Mouse (Mus musculus) limb, embryonic 12.5 days (tissue): ENCODE measurements at regions not wholly inside any gene's neighbourhood (a gene's known extent, or its start where the extent isn't known, plus 50 kb on each side); places are given as distances from the start of the nearest gene placed in this dataset.

Experiments
- ATAC-seq: fragments of 200-750 bp; cut with Nextera tagmentation; 2 replicates; pipeline ENCODE4 v1.8.0; 2017; ENCODE audit warnings: low read depth, moderate TSS enrichment; ENCODE audit not compliant: insufficient number of reproducible peaks, insufficient read depth, low FRiP score, low TSS enrichment
- H3K27ac ChIP-seq: fragments of 300-500 bp; sonication (generic); 2 replicates; pipeline ENCODE4 v1.5.1; 2016; ENCODE audit warnings: mild to moderate bottlenecking, moderate library complexity
- H3K27me3 ChIP-seq: fragments of 300-500 bp; sonication (generic); 2 replicates; pipeline ENCODE4 v1.6.1; 2016; ENCODE audit warnings: mild to moderate bottlenecking, moderate library complexity
- H3K36me3 ChIP-seq: fragments of 300-500 bp; sonication (generic); 2 replicates; pipeline ENCODE4 v1.6.1; 2016; ENCODE audit warnings: mild to moderate bottlenecking, moderate library complexity
- H3K4me1 ChIP-seq: fragments of 300-500 bp; sonication (generic); replicated peaks from 2 replicates; pipeline ENCODE4 v1.6.1; 2016
- H3K4me2 ChIP-seq: fragments of 300-500 bp; sonication (generic); 2 replicates; pipeline ENCODE4 v1.6.1; 2016; ENCODE audit warnings: mild to moderate bottlenecking, moderate library complexity
- H3K4me3 ChIP-seq: fragments of 300-500 bp; sonication (generic); replicated peaks from 2 replicates; pipeline ENCODE4 v1.5.1; 2016; ENCODE audit warnings: mild to moderate bottlenecking
- H3K9ac ChIP-seq: fragments of 300-500 bp; sonication (generic); replicated peaks from 2 replicates; pipeline ENCODE4 v1.6.1; 2016; ENCODE audit warnings: mild to moderate bottlenecking, moderate library complexity
- H3K9me3 ChIP-seq: fragments of 300-500 bp; sonication (generic); 2 replicates; pipeline ENCODE4 v1.6.1; 2016; ENCODE audit warnings: mild to moderate bottlenecking, moderate library complexity
- WGBS: fragments of 180-500 bp; shearing (Covaris S2); methylation state at CpG from one replicate; pipeline ENCODE4 v1.1.7; 2016; 5-methylcytosine and 5-hydroxymethylcytosine counted together

DNA sequence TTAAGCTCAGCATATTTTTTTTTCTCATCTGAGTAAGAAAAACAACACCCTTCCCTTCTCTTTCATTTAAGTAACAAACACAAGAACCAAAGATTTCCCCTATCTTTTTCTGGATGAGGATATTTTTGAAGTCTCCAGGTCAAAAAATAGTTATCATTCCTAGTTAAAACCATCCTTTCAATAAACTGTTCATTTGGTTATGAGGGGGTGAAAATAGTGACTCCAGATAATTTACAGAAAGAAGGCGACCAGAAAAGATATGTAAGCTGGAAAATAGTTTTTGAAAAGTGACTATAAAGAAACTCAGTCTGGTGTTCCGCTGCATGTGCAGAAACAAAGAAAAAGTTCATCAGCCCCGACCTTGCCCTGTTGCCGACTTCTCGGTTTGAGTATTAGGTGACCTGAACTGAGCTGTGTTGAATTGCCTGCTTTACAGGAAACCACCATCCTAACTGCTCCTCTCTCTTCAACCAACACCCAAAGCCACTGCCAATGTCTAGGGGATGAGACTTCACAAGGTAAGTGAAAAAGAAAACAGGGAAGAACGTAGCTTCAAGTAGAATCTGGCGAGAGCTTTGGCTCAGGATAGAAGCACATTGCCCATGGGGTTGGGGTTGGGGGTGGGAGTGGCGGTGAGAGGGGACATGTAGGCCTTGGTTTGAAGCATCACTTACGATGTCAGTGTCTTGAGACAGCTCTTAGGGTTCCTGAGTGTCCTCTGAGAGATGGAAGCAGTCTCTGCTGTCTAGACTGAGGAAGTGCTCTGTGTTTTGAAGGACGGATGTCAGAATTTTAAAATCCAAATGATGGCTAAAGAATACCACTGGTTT, 104.6 kb downstream of the Ube2e3 start:
- Histone ChIP-seq H3K4me3 (no peak overlapping the region), H3K4me1 (no peaks in the 10 kb centered on the region), H3K9ac (no peak overlapping the region), H3K36me3 (no peaks in the 10 kb centered on the region), H3K4me2 (no peak overlapping the region), H3K9me3 (no peaks in the 10 kb centered on the region), H3K27ac (no peak overlapping the region), H3K27me3 (no peaks in the 10 kb centered on the region)
- no peak for ATAC-seq
- WGBS = 87% methylated on average over 10 of the region's 10 CpGs

DNA sequence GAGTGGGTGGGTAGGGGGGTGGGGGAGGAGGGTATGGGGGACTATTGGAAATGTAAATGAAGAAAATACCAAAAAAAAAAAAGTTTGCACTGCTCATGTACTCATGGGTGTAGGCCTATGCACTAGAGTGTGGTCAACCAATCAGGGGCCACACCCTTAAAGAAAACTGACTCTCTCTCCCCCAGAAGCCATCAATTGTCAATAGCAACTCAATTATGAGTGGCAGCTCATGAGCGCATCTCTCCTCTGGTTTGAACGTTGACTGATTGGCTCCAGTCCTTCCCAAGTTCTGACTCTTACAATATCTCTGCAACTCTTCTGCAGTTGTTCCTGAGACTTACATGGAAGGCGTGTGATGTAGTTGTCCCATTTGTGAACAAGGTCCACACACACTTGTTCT, 105.9 kb downstream of the Ube2e3 start:
- 0 out of 2 replicates have a peak, but pooled peaks cover 9% of the 10 kb centered on the region for H3K4me1 ChIP-seq
- no peak overlapping the region for H3K4me3 ChIP-seq
- no peak overlapping the region for H3K9ac ChIP-seq
- ATAC-seq = no peak
- 96% methylated on average over 3 of the region's 3 CpGs for WGBS
- no peaks in the 10 kb centered on the region for H3K27me3 ChIP-seq
- no peak overlapping the region for H3K27ac ChIP-seq
- H3K9me3 ChIP-seq = no peaks in the 10 kb centered on the region
- no peaks in the 10 kb centered on the region for H3K36me3 ChIP-seq
- no peak overlapping the region for H3K4me2 ChIP-seq

DNA sequence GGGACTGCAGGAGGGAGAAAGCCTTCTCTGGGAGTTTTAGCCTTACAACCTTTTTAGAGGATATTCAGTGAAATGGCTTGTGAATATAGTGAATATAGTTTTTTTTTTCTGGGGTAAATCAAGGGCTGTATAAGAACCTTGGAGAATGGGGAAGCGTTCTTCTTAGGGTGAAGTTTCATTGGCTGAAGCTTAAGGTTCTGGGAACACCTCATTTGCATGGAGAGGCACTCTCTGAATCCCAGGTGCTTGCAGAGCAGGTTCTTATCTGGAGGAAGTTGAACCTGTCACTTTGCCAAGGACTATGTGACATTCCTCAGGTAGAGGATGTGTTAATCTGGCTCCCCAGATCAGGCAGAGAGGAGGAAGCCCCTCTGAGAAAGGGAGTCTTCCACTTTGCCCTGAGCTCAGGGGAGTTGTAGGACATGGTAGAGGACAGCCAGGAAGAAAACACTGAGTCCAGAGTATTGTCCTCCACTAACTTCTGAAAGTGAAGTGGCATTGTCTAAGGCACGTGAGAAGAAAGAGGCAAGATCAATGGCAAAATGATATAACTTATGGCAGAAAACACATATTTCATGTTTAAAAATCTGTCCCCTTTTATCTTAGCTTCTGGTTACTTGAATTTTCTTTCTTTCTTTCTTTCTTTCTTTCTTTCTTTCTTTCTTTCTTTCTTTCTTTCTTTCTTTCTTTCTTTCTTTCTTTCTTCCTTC, 106.9 kb downstream of the Ube2e3 start:
- Histone ChIP-seq H3K27me3 (no peaks in the 10 kb centered on the region), H3K9ac (no peak overlapping the region), H3K36me3 (no peaks in the 10 kb centered on the region), H3K9me3 (no peaks in the 10 kb centered on the region), H3K4me2 (no peak overlapping the region), H3K4me1 (0 out of 2 replicates have a peak, but pooled peaks cover 9% of the 10 kb centered on the region), H3K27ac (no peak overlapping the region), H3K4me3 (no peak overlapping the region)
- ATAC-seq = no peak
- 73% methylated on average over 2 of the region's 2 CpGs for WGBS

DNA sequence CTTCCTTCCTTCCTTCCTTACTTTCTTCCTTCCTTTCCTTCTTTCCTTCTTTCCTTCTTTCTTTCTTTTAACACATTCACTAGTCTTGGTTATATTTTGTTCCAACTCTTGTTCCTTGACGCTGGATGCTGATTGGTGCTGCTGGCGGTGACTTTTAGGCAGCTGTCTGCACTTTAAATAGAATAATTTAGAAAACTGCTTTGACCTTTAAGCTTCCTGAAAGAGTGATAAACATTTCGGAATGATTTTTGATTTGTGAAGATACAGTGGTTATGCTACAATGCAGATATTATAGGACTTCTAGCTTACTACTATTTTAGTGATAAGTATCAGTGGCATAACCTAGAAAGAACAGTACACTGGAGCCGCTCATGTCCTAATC, 107.5 kb downstream of the Ube2e3 start:
- 89% methylated on average over 4 of the region's 4 CpGs for WGBS
- H3K9ac ChIP-seq = no peak overlapping the region
- no peak overlapping the region for H3K4me3 ChIP-seq
- H3K27ac ChIP-seq = no peak overlapping the region
- H3K4me2 ChIP-seq = no peak overlapping the region
- no peaks in the 10 kb centered on the region for H3K9me3 ChIP-seq
- no peaks in the 10 kb centered on the region for H3K27me3 ChIP-seq
- H3K36me3 ChIP-seq = no peaks in the 10 kb centered on the region
- 0 out of 2 replicates have a peak, but pooled peaks cover 9% of the 10 kb centered on the region for H3K4me1 ChIP-seq
- ATAC-seq = no peak

DNA sequence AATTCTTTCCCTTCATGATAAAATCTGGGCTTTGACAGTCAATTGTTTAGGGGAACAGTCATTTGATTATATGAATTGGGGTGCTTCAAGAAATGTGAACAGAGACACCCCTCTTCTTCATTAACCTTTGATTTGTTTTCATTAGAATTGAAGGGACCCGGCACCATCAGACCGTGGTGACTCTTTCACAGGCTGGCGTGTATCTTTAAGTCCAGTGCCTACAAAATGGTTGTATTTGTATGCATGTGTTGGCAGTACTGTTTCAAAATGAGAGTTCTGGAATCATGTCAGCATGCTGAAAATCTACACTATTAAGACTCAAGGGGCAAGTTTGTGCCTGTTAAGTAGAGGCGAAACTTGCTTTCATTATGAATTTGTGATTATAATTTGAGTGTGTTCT, 108.2 kb downstream of the Ube2e3 start:
- no peaks in the 10 kb centered on the region for H3K9me3 ChIP-seq
- 0 out of 2 replicates have a peak, but pooled peaks cover 9% of the 10 kb centered on the region for H3K4me1 ChIP-seq
- H3K4me3 ChIP-seq = no peak overlapping the region
- H3K9ac ChIP-seq = no peak overlapping the region
- H3K4me2 ChIP-seq = no peak overlapping the region
- WGBS = 94% methylated on average over 4 of the region's 4 CpGs
- H3K36me3 ChIP-seq = no peaks in the 10 kb centered on the region
- H3K27me3 ChIP-seq = no peaks in the 10 kb centered on the region
- no peak for ATAC-seq
- H3K27ac ChIP-seq = no peak overlapping the region

DNA sequence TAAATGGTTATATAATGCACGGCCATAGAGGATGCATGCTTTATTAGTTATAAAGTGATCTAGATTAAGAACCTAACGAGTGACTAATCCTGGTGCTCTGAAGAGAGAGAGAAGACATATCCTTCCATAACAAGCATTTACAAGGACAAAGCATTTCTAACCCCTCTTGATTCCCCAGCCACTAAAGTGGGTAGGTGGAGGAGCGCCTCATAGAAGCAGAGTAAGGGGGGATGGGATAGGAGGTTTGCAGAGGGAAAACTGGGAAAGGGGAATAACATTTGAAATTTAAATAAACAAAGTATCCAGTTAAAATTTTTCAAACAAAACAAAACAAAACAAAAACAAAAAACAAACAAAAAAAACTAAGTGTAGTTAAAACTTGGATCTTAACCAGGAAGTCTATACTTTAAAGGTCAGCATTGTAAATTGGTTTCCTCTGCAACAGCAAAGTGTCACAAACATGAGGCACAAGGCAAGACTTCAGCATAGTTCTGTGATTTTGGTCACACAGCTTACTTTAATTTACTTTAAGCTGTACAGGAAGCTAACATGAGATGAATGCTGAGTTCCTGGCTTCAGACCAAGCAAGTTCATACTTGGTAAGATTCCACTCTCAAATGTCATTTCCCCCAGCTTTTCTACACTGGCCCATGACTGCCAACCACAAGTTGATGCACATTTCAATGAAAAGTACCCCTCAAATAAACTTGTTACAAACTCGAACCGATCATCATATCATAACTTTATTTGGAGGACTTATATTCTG, 109.9 kb downstream of the Ube2e3 start:
- Histone ChIP-seq H3K4me2 (no peak overlapping the region), H3K9me3 (no peaks in the 10 kb centered on the region), H3K36me3 (no peaks in the 10 kb centered on the region), H3K9ac (no peak overlapping the region), H3K4me1 (0 out of 2 replicates have a peak, but pooled peaks cover 9% of the 10 kb centered on the region), H3K27me3 (no peaks in the 10 kb centered on the region), H3K4me3 (no peak overlapping the region), H3K27ac (no peak overlapping the region)
- no peak for ATAC-seq
- WGBS = 77% methylated on average over 5 of the region's 5 CpGs

DNA sequence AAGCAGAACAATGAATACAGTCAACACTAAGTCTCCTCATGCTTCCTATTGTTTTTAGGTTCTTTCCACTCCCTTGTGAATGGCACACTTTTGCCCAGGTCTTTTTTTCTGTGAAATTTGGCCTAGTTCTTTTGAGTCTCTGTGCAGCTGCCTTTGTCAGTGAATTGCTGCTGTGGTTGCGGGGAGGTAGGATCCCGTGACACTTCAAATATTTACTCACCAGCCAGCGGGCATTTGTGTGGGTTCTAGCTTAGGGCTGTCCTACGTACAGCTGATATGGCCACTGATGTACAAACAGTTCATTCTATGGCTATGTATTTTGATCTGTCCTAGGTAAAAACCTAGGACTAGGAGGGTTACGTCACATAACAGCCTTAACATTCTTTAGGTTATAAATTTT, 112.1 kb downstream of the Ube2e3 start:
- H3K27me3 ChIP-seq = no peaks in the 10 kb centered on the region
- no peak overlapping the region for H3K27ac ChIP-seq
- H3K4me3 ChIP-seq = no peak overlapping the region
- H3K4me1 ChIP-seq = 0 out of 2 replicates have a peak, but pooled peaks cover 9% of the 10 kb centered on the region
- H3K36me3 ChIP-seq = no peaks in the 10 kb centered on the region
- H3K9ac ChIP-seq = no peak overlapping the region
- H3K4me2 ChIP-seq = no peak overlapping the region
- 80% methylated on average over 5 of the region's 5 CpGs for WGBS
- H3K9me3 ChIP-seq = no peaks in the 10 kb centered on the region
- ATAC-seq = no peak

DNA sequence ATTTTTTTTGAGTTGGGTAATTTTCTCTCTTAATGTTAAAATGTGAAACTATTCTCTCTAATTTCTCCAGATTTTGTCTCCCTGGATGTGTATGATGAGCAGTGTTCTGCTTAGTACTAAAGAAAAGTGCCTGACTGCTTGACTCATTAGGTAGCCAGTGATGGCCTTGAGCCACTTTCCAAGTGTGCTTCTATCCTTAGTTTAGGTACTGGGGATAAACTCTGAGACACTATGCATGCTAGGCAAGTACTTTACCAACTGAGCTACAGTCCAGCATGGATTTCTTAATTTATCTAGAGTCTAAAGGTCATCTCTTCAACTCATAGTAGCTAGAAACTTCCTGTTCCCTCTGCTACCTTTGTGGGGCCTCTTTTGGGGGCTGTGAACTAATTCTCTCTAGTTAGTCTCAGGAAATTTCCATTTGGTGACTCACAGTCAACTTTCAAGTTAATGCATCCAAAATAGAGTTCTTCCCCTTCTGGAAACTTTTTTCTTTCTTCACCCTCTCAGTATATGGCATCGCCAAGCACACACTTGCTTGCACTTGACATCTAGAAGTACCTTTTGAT, 112.8 kb downstream of the Ube2e3 start:
- Histone ChIP-seq H3K4me3 (no peak overlapping the region), H3K36me3 (no peaks in the 10 kb centered on the region), H3K27ac (no peak overlapping the region), H3K9ac (no peak overlapping the region), H3K27me3 (no peaks in the 10 kb centered on the region), H3K4me2 (no peak overlapping the region), H3K4me1 (0 out of 2 replicates have a peak, but pooled peaks cover 9% of the 10 kb centered on the region), H3K9me3 (no peaks in the 10 kb centered on the region)
- 94% methylated on average over 1 of the region's 1 CpGs for WGBS
- no peak for ATAC-seq

DNA sequence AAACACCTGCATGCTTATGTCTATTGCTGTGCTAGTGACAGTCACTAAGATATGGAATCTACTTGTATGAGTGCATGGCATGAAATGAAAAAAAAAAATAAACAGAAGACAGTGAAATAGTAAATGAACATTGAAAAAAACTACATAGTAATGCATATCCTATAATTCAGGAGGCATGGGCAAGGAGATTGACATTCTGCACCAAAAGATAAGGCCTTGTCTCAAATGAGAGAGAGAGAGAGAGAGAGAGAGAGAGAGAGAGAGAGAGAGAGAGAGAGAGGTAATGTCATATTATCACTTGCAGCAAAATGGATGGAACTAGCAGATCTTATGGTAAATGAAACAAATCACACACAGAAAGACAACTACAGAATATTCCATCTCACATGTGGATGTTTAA, 115.4 kb downstream of the Ube2e3 start:
- H3K4me3 ChIP-seq = no peak overlapping the region
- no peaks in the 10 kb centered on the region for H3K36me3 ChIP-seq
- 0 out of 2 replicates have a peak, but pooled peaks cover 4% of the 10 kb centered on the region for H3K4me1 ChIP-seq
- no peak overlapping the region for H3K9ac ChIP-seq
- no peaks in the 10 kb centered on the region for H3K27me3 ChIP-seq
- no peak for ATAC-seq
- no peak overlapping the region for H3K4me2 ChIP-seq
- no peak overlapping the region for H3K27ac ChIP-seq
- H3K9me3 ChIP-seq = no peaks in the 10 kb centered on the region

DNA sequence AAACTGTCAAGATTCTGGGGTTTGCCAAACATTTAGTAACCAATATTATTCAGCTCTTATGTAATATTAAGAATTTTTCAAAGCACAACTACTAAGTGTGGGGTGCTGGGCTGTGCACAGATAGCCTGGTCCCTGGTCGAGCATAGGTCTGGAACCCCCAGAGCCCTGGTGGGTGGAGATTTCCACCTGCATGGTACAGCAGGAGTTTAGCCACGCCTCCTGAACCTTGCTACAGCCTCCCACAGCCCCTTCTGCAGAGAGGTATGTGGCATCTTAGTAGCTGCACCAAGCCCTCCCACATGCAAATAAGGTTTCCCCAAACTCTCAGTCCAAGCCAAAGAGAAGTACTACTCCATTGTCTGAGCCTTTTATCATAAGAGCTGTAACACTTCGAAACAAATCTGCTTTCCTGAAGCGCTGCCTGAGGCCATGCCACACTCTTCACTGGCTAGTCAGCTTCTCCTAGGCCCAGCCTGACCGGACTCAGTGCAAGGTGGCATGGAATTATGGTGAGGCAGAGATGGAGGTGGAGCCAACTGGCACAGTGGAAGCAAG, 116.1 kb downstream of the Ube2e3 start:
- Histone ChIP-seq H3K27ac (no peak overlapping the region), H3K36me3 (no peaks in the 10 kb centered on the region), H3K9ac (no peak overlapping the region), H3K4me3 (no peak overlapping the region), H3K27me3 (no peaks in the 10 kb centered on the region), H3K4me1 (no peaks in the 10 kb centered on the region), H3K9me3 (no peaks in the 10 kb centered on the region), H3K4me2 (no peak overlapping the region)
- WGBS = 58% methylated on average over 5 of the region's 5 CpGs
- no peak for ATAC-seq

DNA sequence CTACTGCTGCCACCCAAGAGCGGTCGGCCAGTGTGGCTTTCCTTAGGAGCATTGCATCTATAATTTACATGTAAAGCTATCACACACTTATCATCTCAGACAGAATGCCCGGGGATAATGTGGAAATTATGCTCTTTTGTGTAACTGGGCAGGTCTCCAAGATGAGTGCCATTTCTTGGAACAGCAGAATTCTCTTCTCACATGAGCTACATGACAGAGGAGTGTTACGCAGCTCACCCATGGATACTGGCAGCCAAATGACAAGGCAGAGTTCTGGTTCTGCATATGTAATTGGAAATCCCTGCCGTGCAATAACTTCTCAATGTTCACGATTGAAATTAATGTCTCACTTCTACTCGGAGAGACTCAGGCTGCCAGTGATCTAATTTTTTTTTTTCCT, 119.1 kb downstream of the Ube2e3 start:
- ATAC-seq = no peak
- no peaks in the 10 kb centered on the region for H3K27me3 ChIP-seq
- 85% methylated on average over 7 of the region's 7 CpGs for WGBS

More for the DNA sequence above, 119.1 kb downstream of the Ube2e3 start:
- H3K4me3 ChIP-seq = no peak overlapping the region
- no peaks in the 10 kb centered on the region for H3K4me1 ChIP-seq
- H3K27ac ChIP-seq = no peak overlapping the region
- H3K9me3 ChIP-seq = no peaks in the 10 kb centered on the region
- no peak overlapping the region for H3K9ac ChIP-seq
- H3K36me3 ChIP-seq = no peaks in the 10 kb centered on the region
- no peak overlapping the region for H3K4me2 ChIP-seq
